Mouse (Mus musculus): Measurements from ENCODE around the gene Fkbp8.
A peak's percentile ranks its signal among the peaks of the same experiment; 100 is the strongest.

Gene Fkbp8

GRCm38 (mm10) chr8:70527512-70528181, at the start of gene Fkbp8, which contains the start of gene Kxd1:
TSS of gene Fkbp8 (plus strand) at chr8:70527724.
TSS of gene Kxd1 (minus strand) at chr8:70527956.
- peak; percentile 98 to 99 for DNase-seq

GRCm38 (mm10) chr8:70481908-70482307, 45.6 kb upstream of the Fkbp8 start:
- DNase-seq, result no peak

GRCm38 (mm10) chr8:70482943-70483342, 44.6 kb upstream of the Fkbp8 start:
- no peak for DNase-seq

- no peak for DNase-seq
Observed at GRCm38 (mm10) chr8:70486191-70486681, 41.3 kb upstream of the Fkbp8 start.

- no peak for DNase-seq
Observed at GRCm38 (mm10) chr8:70486941-70487520, 40.5 kb upstream of the Fkbp8 start, which contains the start of gene Tmem59l. TSS of gene Tmem59l (minus strand) at chr8:70487358.

- DNase-seq, result peak; percentile 60 to 72
Observed at GRCm38 (mm10) chr8:70487993-70488796, 39.3 kb upstream of the Fkbp8 start.

GRCm38 (mm10) chr8:70488931-70489470, 38.5 kb upstream of the Fkbp8 start:
- DNase-seq, result no peak

GRCm38 (mm10) chr8:70489576-70489975, 37.9 kb upstream of the Fkbp8 start:
- peak; percentile 37 to 51 for DNase-seq

GRCm38 (mm10) chr8:70490061-70490879, 37.3 kb upstream of the Fkbp8 start:
- no peak for DNase-seq

- no peak for DNase-seq
Observed at GRCm38 (mm10) chr8:70490880-70491495, 36.5 kb upstream of the Fkbp8 start.

GRCm38 (mm10) chr8:70492664-70493640, 34.6 kb upstream of the Fkbp8 start, which contains the start of gene Crlf1:
TSS of gene Crlf1 (plus strand) at chr8:70493158.
- DNase-seq, result no peak

GRCm38 (mm10) chr8:70493692-70494415, 33.7 kb upstream of the Fkbp8 start:
- DNase-seq, result no peak

GRCm38 (mm10) chr8:70494416-70494945, 33.0 kb upstream of the Fkbp8 start:
- DNase-seq, result no peak

- DNase-seq, result no peak
Observed at GRCm38 (mm10) chr8:70495001-70495770, 32.3 kb upstream of the Fkbp8 start.

GRCm38 (mm10) chr8:70495771-70496062, 31.8 kb upstream of the Fkbp8 start:
- no peak for DNase-seq

- peak; percentile 31 to 71 for DNase-seq
Observed at GRCm38 (mm10) chr8:70500386-70501301, 26.9 kb upstream of the Fkbp8 start.

- DNase-seq, result no peak
Observed at GRCm38 (mm10) chr8:70501820-70502529, 25.5 kb upstream of the Fkbp8 start.

Data from kidney, postnatal 36 days (tissue).